Mouse (Mus musculus): ENCODE results near the gene Sdr16c6. TPM values are rescaled to one million over a fixed set of nuclear protein-coding genes. Genes with fewer than 3 reads are reported as not detected.

Sdr16c6 gene
- not detected in 2 replicates for polyA plus RNA-seq (2012; rRNA removed)

- DNase-seq (ENCODE audit: extremely low spot score in 1 of 2, low spot score in 1 of 2): no peak
These were observed at the start of gene Sdr16c6 for GRCm38 (mm10) chr4:4077372-4077771. Gene Sdr16c6 (minus strand): TSS chr4:4077522.

GRCm38 (mm10) chr4:4080180-4080579 is 2.9 kb upstream of the Sdr16c6 start:
- DNase-seq (ENCODE audit: extremely low spot score in 1 of 2, low spot score in 1 of 2): no peak

GRCm38 (mm10) chr4:4079132-4079531 is 1.8 kb upstream of the Sdr16c6 start:
- DNase-seq (ENCODE audit: extremely low spot score in 1 of 2, low spot score in 1 of 2): no peak

GRCm38 (mm10) chr4:4076001-4076400 is 1.3 kb downstream of the Sdr16c6 start:
- DNase-seq (ENCODE audit: extremely low spot score in 1 of 2, low spot score in 1 of 2): no peak

Other genes starting within 250 kb of the Sdr16c6 start
- gene Gm11808, start 103.9 kb downstream of the Sdr16c6 start, polyA plus RNA-seq (2012; rRNA removed): 572 and 579 TPM in 2 replicates